Mouse (Mus musculus) cerebellum, adult 2 months (tissue): ENCODE measurements around the gene Afg1l.

Experiments
- CTCF ChIP-seq: fragments of 200-500 bp; IDR thresholded peaks from 2 replicates; pipeline ENCODE4 v1.5.1; 2011; ENCODE audit warnings: low read depth, mild to moderate bottlenecking, control low read depth, low read length, moderate library complexity, borderline replicate concordance; ENCODE audit not compliant: insufficient read depth
- POLR2A ChIP-seq: fragments of 200-500 bp; IDR thresholded peaks from 2 replicates; pipeline ENCODE4 v1.6.1; 2011; ENCODE audit warnings: low read length, control low read depth, borderline replicate concordance; ENCODE audit not compliant: insufficient read depth

GRCm38 (mm10) chr10:42294392-42294791, 184.0 kb downstream of the Afg1l start:
- no peak for TF ChIP-seq CTCF
- no peak for TF ChIP-seq POLR2A
